Mouse (Mus musculus) CH12.LX (cell line): ENCODE data around the gene Zfp639.

Source experiments
- E2F4 ChIP-seq: IDR thresholded peaks from 2 replicates; pipeline ENCODE4 v1.6.1; 2011; ENCODE audit warnings: low read depth, low read length, improper control_type of control experiment; ENCODE audit not compliant: insufficient replicate concordance
- JUN ChIP-seq: IDR thresholded peaks from 2 replicates; pipeline ENCODE4 v1.6.1; 2011; ENCODE audit warnings: low read depth, mild to moderate bottlenecking, low read length, improper control_type of control experiment, moderate library complexity; ENCODE audit not compliant: insufficient read depth
- MAFK ChIP-seq: IDR thresholded peaks from 2 replicates; pipeline ENCODE4 v1.6.1; 2011; ENCODE audit warnings: low read length, improper control_type of control experiment; ENCODE audit not compliant: insufficient replicate concordance
- NRF1 ChIP-seq: IDR thresholded peaks from 2 replicates; pipeline ENCODE4 v1.6.1; 2014; ENCODE audit warnings: low read depth, mild to moderate bottlenecking, inconsistent platforms, low read length, improper control_type of control experiment, moderate library complexity
- POLR2A ChIP-seq: IDR thresholded peaks from 2 replicates; pipeline ENCODE4 v1.6.1; 2011; ENCODE audit warnings: low read depth, mild to moderate bottlenecking, improper control_type of control experiment, low read length

GRCm38 (mm10) chr3:32495088-32495770 lies 14.8 kb upstream of the Zfp639 start:
- no peak for TF ChIP-seq NRF1
- no peak for TF ChIP-seq MAFK
- no peak for TF ChIP-seq E2F4
- TF ChIP-seq POLR2A, result no peak
- TF ChIP-seq JUN, result no peak
